In the genomic region with DNA sequence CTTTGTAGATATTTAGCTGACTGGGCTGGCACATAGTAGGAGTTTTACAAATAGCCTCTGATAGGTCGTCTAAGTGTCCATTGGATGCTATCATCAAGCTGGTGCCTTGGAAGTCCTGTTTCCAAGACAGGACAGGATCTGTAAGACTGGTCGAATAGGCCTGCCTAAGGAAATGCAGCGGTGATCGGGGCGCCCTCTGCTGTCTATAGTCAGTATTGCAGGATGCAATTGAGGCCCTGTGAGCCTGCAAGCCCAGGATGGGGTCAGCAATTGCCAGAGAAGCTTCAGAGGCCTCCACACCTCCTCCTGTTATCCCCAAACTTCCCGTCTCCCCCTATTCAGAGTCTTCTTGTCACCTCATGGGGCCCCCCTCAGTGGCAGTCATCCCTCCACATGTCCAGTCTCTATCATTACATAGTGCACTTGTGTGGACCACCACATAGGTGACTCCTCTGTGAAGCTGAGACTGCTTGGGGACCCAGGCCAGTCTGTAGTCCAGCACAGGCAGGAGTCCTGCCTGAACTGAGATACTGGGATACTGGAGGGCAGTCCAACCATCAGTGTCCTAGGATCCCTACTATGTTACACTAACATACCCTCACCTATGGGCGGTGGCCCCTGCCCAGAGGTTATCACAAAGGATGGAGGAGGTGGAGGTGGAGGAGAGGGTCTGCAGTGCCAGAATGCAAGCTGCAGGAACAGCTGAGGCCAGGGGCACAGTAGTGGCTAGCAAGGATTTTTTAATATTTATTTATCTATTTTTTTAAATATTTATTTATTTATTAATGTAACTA, we compare ENCODE assay signal across 9 mouse cellular contexts. TPM values are rescaled to one million over a fixed set of nuclear protein-coding genes. Genes with fewer than 3 reads are reported as not detected.
DNase-seq lines count a peak whose midpoint lies in the region; ATAC-seq and TF ChIP-seq lines count a peak whose summit lies in the region.
"Had no signal": no experiment of that assay in that cellular context is flagged by ENCODE, and none has a peak within 500 bp of the region (broad histone marks: within the 10 kb centered on the region; RNA-seq: fewer than 3 reads in every experiment).

No protein-coding gene starts in this region.

- H3K9ac ChIP-seq in forebrain, embryonic 11.5 days (ENCODE audit: low read length): no peak overlapping the region
- no peak overlapping the region for H3K9ac ChIP-seq in forebrain, embryonic 16.5 days (replicated peaks; ENCODE audit: low read depth, low read length)
- no peak overlapping the region for H3K9ac ChIP-seq in embryonic facial prominence, embryonic 14.5 days (ENCODE audit: low read depth, low read length)
- H3K9ac ChIP-seq in hindbrain, postnatal 0 days (replicated peaks; ENCODE audit: low read length): no peak overlapping the region
- H3K9ac ChIP-seq: liver, embryonic 15.5 days had no signal

- no peak for TF ChIP-seq POLR2A in testis, adult 2 months (IDR thresholded peaks at IDR 0.05; ENCODE audit: control insufficient read depth, low read depth, low read length)

- peak; percentile 89 for DNase-seq in forebrain, embryonic 11.5 days (ENCODE audit: low spot score)
- DNase-seq in adrenal gland, postnatal 4 days (ENCODE audit: low spot score in 2 of 2): peak; percentile 43 to 62
- DNase-seq in embryonic facial prominence, embryonic 14.5 days (ENCODE audit: low spot score): peak; percentile 28
- DNase-seq in hindbrain, postnatal 0 days (ENCODE audit: low spot score): peak; percentile 51
- DNase-seq in limb, embryonic 10.5 days (ENCODE audit: low spot score): peak; percentile 88
- DNase-seq in naive thymus-derived CD4-positive, alpha-beta T cell, adult 2 months (ENCODE audit: low read depth): peak; percentile 93

- H3K9me3 ChIP-seq in forebrain, embryonic 11.5 days (ENCODE audit: control insufficient read depth, low read length): no peaks in the 10 kb centered on the region
- H3K9me3 ChIP-seq in forebrain, embryonic 16.5 days (ENCODE audit: control insufficient read depth, low read length): no peaks in the 10 kb centered on the region
- H3K9me3 ChIP-seq in embryonic facial prominence, embryonic 14.5 days (ENCODE audit: control insufficient read depth, low read length): no peaks in the 10 kb centered on the region
- no peaks in the 10 kb centered on the region for H3K9me3 ChIP-seq in hindbrain, postnatal 0 days (ENCODE audit: low read length)
- H3K9me3 ChIP-seq in limb, embryonic 10.5 days (replicated peaks): no peaks in the 10 kb centered on the region
- H3K9me3 ChIP-seq: liver, embryonic 15.5 days had no signal

- no peaks in the 10 kb centered on the region for H3K27me3 ChIP-seq in forebrain, embryonic 11.5 days (ENCODE audit: control insufficient read depth, insufficient read depth, low read length)
- no peaks in the 10 kb centered on the region for H3K27me3 ChIP-seq in forebrain, embryonic 16.5 days (replicated peaks; ENCODE audit: control insufficient read depth, insufficient read depth, low read length)
- no peaks in the 10 kb centered on the region for H3K27me3 ChIP-seq in embryonic facial prominence, embryonic 14.5 days (replicated peaks; ENCODE audit: control insufficient read depth, insufficient read depth, low read length)
- no peaks in the 10 kb centered on the region for H3K27me3 ChIP-seq in hindbrain, postnatal 0 days (ENCODE audit: insufficient read depth, low read length)
- H3K27me3 ChIP-seq in limb, embryonic 10.5 days (ENCODE audit: low read depth, poor library complexity, severe bottlenecking): no peaks in the 10 kb centered on the region
- no peaks in the 10 kb centered on the region for H3K27me3 ChIP-seq in testis, adult 2 months (ENCODE audit: control insufficient read depth, insufficient read depth, low read length)
- H3K27me3 ChIP-seq: liver, embryonic 15.5 days had no signal

- H3K4me2 ChIP-seq in forebrain, embryonic 11.5 days (ENCODE audit: low read depth, low read length, severe bottlenecking): no peak overlapping the region
- H3K4me2 ChIP-seq in forebrain, embryonic 16.5 days (ENCODE audit: low read length): no peak overlapping the region
- H3K4me2 ChIP-seq in embryonic facial prominence, embryonic 14.5 days (ENCODE audit: low read depth, low read length): no peak overlapping the region
- H3K4me2 ChIP-seq in hindbrain, postnatal 0 days (ENCODE audit: low read depth, low read length): no peak overlapping the region
- H3K4me2 ChIP-seq: liver, embryonic 15.5 days had no signal

- H3K27ac ChIP-seq in forebrain, embryonic 11.5 days (ENCODE audit: low read depth, low read length): no peak overlapping the region
- no peak overlapping the region for H3K27ac ChIP-seq in forebrain, embryonic 16.5 days (ENCODE audit: low read length)
- H3K27ac ChIP-seq in embryonic facial prominence, embryonic 14.5 days (replicated peaks; ENCODE audit: low read depth, low read length): no peak overlapping the region
- H3K27ac ChIP-seq in hindbrain, postnatal 0 days: no peak overlapping the region
- no peak overlapping the region for H3K27ac ChIP-seq in limb, embryonic 10.5 days
- H3K27ac ChIP-seq in testis, adult 2 months (ENCODE audit: control insufficient read depth, insufficient read depth, low read depth, low read length): no peak overlapping the region
- H3K27ac ChIP-seq: liver, embryonic 15.5 days had no signal

- H3K36me3 ChIP-seq in forebrain, embryonic 11.5 days (ENCODE audit: control insufficient read depth, insufficient read depth, low read length): no peaks in the 10 kb centered on the region
- H3K36me3 ChIP-seq in forebrain, embryonic 16.5 days (ENCODE audit: control insufficient read depth, insufficient read depth): no peaks in the 10 kb centered on the region
- H3K36me3 ChIP-seq in embryonic facial prominence, embryonic 14.5 days (ENCODE audit: control insufficient read depth, insufficient read depth, low read length): no peaks in the 10 kb centered on the region
- H3K36me3 ChIP-seq in hindbrain, postnatal 0 days (ENCODE audit: insufficient read depth, low read length): no peaks in the 10 kb centered on the region
- no peaks in the 10 kb centered on the region for H3K36me3 ChIP-seq in limb, embryonic 10.5 days
- no peaks in the 10 kb centered on the region for H3K36me3 ChIP-seq in testis, adult 2 months (ENCODE audit: control insufficient read depth, insufficient read depth, low read length)
- H3K36me3 ChIP-seq: liver, embryonic 15.5 days had no signal

- 20% methylated on average over 7 of the region's 7 CpGs for WGBS in forebrain, embryonic 11.5 days
- WGBS in forebrain, embryonic 16.5 days: 20% methylated on average over 7 of the region's 7 CpGs
- WGBS in embryonic facial prominence, embryonic 14.5 days: 25% methylated on average over 7 of the region's 7 CpGs
- WGBS in hindbrain, postnatal 0 days: 19% methylated on average over 7 of the region's 7 CpGs
- 19% methylated on average over 7 of the region's 7 CpGs for WGBS in limb, embryonic 10.5 days

- no peak for ATAC-seq in forebrain, embryonic 11.5 days (replicated peaks; ENCODE audit: low FRiP score)
- no peak for ATAC-seq in forebrain, embryonic 16.5 days
- ATAC-seq in embryonic facial prominence, embryonic 14.5 days (ENCODE audit: low read depth): peak; percentile 9; the same call in 1 of the 2 replicates
- no peak; the same call in 1 of the 2 replicates for ATAC-seq in hindbrain, postnatal 0 days

- H3K4me3 ChIP-seq in forebrain, embryonic 11.5 days (ENCODE audit: low read depth, low read length): no peak overlapping the region
- no peak overlapping the region for H3K4me3 ChIP-seq in forebrain, embryonic 16.5 days (replicated peaks; ENCODE audit: low read length)
- no peak overlapping the region for H3K4me3 ChIP-seq in embryonic facial prominence, embryonic 14.5 days (ENCODE audit: low read depth, low read length)
- H3K4me3 ChIP-seq in hindbrain, postnatal 0 days (ENCODE audit: low read length): no peak overlapping the region
- H3K4me3 ChIP-seq in limb, embryonic 10.5 days: no peak overlapping the region
- no peak overlapping the region for H3K4me3 ChIP-seq in testis, adult 2 months (ENCODE audit: control insufficient read depth, low read depth, low read length)
- H3K4me3 ChIP-seq: liver, embryonic 15.5 days had no signal

- no peaks in the 10 kb centered on the region for H3K4me1 ChIP-seq in forebrain, embryonic 11.5 days (replicated peaks; ENCODE audit: control insufficient read depth, insufficient read depth, low read length)
- H3K4me1 ChIP-seq in forebrain, embryonic 16.5 days (replicated peaks; ENCODE audit: control insufficient read depth, insufficient read depth, low read length): no peaks in the 10 kb centered on the region
- H3K4me1 ChIP-seq in embryonic facial prominence, embryonic 14.5 days (ENCODE audit: control insufficient read depth, insufficient read depth, low read length): no peaks in the 10 kb centered on the region
- H3K4me1 ChIP-seq in hindbrain, postnatal 0 days (ENCODE audit: insufficient read depth, low read length): no peaks in the 10 kb centered on the region
- peaks cover 12% of the 10 kb centered on the region for H3K4me1 ChIP-seq in limb, embryonic 10.5 days
- peaks cover 2% of the 10 kb centered on the region; the same call in 1 of the 2 replicates for H3K4me1 ChIP-seq in testis, adult 2 months (ENCODE audit: control insufficient read depth, insufficient read depth, low read length)

- peak; percentile 82 for TF ChIP-seq CTCF in hindbrain, postnatal 0 days (IDR thresholded peaks at IDR 0.05; ENCODE audit: low read depth)
- peak; percentile 98 for TF ChIP-seq CTCF in testis, adult 2 months (IDR thresholded peaks at IDR 0.05; ENCODE audit: control insufficient read depth, insufficient read depth, insufficient replicate concordance, low read depth, low read length)

RNA-seq across cellular contexts. Expression of a gene that starts 3.0 kb away (rescaled TPM):
- 0.16 and 0.47 TPM in 2 replicates for polyA plus RNA-seq in forebrain, embryonic 11.5 days (2014; fragmentation: Nextera tagmentation; extraction: Ambion mirVana)
- polyA plus RNA-seq in forebrain, embryonic 16.5 days (2015; fragmentation: Nextera tagmentation; extraction: Ambion mirVana): 0.41 and 0.47 TPM in 2 replicates
- 10 to 100 TPM in 1 of 2 experiments, 1 to 10 TPM in 1; 8.0 to 10.4 TPM for total RNA-seq in adrenal gland, postnatal 4 days (2021)
- polyA plus RNA-seq in embryonic facial prominence, embryonic 14.5 days (2014; fragmentation: Nextera tagmentation; extraction: Ambion mirVana): 1.8 and 2.1 TPM in 2 replicates
- 0.16 and 1.2 TPM in 2 replicates for total RNA-seq in hindbrain, postnatal 0 days (2014; rRNA removed)
- polyA plus RNA-seq in hindbrain, postnatal 0 days (2015; fragmentation: Nextera tagmentation; extraction: Ambion mirVana): 1.8 and 2.1 TPM in 2 replicates
- 0.45 and 1.0 TPM in 2 replicates for polyA plus RNA-seq in limb, embryonic 10.5 days (2016; fragmentation: Nextera tagmentation; extraction: Ambion mirVana)
- 0.12 and 0.32 TPM in 2 replicates for polyA plus RNA-seq in testis, adult 2 months (2012; rRNA removed)

RNA-seq across cellular contexts. Expression of a gene that starts 30.1 kb away (rescaled TPM):
- 2.5 and 3.3 TPM in 2 replicates for polyA plus RNA-seq in forebrain, embryonic 11.5 days (2014; fragmentation: Nextera tagmentation; extraction: Ambion mirVana)
- 3.8 and 4.7 TPM in 2 replicates for polyA plus RNA-seq in forebrain, embryonic 16.5 days (2015; fragmentation: Nextera tagmentation; extraction: Ambion mirVana)
- total RNA-seq in adrenal gland, postnatal 4 days (2021): 1 to 10 TPM; 6.0 to 8.4 TPM
- 12.7 and 13.7 TPM in 2 replicates for polyA plus RNA-seq in embryonic facial prominence, embryonic 14.5 days (2014; fragmentation: Nextera tagmentation; extraction: Ambion mirVana)
- total RNA-seq in hindbrain, postnatal 0 days (2014; rRNA removed): 10.1 and 13.8 TPM in 2 replicates
- polyA plus RNA-seq in hindbrain, postnatal 0 days (2015; fragmentation: Nextera tagmentation; extraction: Ambion mirVana): 8.4 and 8.5 TPM in 2 replicates
- 2.8 and 4.2 TPM in 2 replicates for polyA plus RNA-seq in limb, embryonic 10.5 days (2016; fragmentation: Nextera tagmentation; extraction: Ambion mirVana)
- polyA plus RNA-seq in testis, adult 2 months (2012; rRNA removed): 2.1 and 2.4 TPM in 2 replicates

RNA-seq across cellular contexts. Expression of a gene that starts 32.9 kb away (rescaled TPM):
- polyA plus RNA-seq in forebrain, embryonic 11.5 days (2014; fragmentation: Nextera tagmentation; extraction: Ambion mirVana): 72.8 and 79.8 TPM in 2 replicates
- 50.8 and 56.9 TPM in 2 replicates for polyA plus RNA-seq in forebrain, embryonic 16.5 days (2015; fragmentation: Nextera tagmentation; extraction: Ambion mirVana)
- 10 to 100 TPM; 53.6 to 61.0 TPM for total RNA-seq in adrenal gland, postnatal 4 days (2021)
- 71.2 and 74.1 TPM in 2 replicates for polyA plus RNA-seq in embryonic facial prominence, embryonic 14.5 days (2014; fragmentation: Nextera tagmentation; extraction: Ambion mirVana)
- total RNA-seq in hindbrain, postnatal 0 days (2014; rRNA removed): 33.5 and 40.2 TPM in 2 replicates
- 22.1 and 24.3 TPM in 2 replicates for polyA plus RNA-seq in hindbrain, postnatal 0 days (2015; fragmentation: Nextera tagmentation; extraction: Ambion mirVana)
- 54.1 and 55.2 TPM in 2 replicates for polyA plus RNA-seq in limb, embryonic 10.5 days (2016; fragmentation: Nextera tagmentation; extraction: Ambion mirVana)
- 6.0 and 8.4 TPM in 2 replicates for polyA plus RNA-seq in testis, adult 2 months (2012; rRNA removed)

Comparison
In these comparisons a context has a peak if more than half of its experiments do, and no peak if none do; other contexts are left out.
1. DNase-seq: peak in every context shown above with its lines; median percentile 93 in naive thymus-derived CD4-positive, alpha-beta T cell, adult 2 months; 89 in forebrain, embryonic 11.5 days; 88 in limb, embryonic 10.5 days; 52 in adrenal gland, postnatal 4 days; 51 in hindbrain, postnatal 0 days; 28 in embryonic facial prominence, embryonic 14.5 days.